Mouse (Mus musculus) ES-Bruce4 (cell line): ENCODE data around the gene Rab12.

Experiments
- CTCF ChIP-seq: IDR thresholded peaks from one replicate; pipeline ENCODE4 v1.8.1; 2011; ENCODE audit warnings: low read depth, low read length
- EP300 ChIP-seq: IDR thresholded peaks from 2 replicates; pipeline ENCODE4 v1.6.1; 2011; ENCODE audit warnings: low read depth, low read length; ENCODE audit not compliant: insufficient read depth
- POLR2A ChIP-seq: IDR thresholded peaks from one replicate; pipeline ENCODE4 v1.8.1; 2011; ENCODE audit warnings: low read length; ENCODE audit not compliant: insufficient read depth

DNA sequence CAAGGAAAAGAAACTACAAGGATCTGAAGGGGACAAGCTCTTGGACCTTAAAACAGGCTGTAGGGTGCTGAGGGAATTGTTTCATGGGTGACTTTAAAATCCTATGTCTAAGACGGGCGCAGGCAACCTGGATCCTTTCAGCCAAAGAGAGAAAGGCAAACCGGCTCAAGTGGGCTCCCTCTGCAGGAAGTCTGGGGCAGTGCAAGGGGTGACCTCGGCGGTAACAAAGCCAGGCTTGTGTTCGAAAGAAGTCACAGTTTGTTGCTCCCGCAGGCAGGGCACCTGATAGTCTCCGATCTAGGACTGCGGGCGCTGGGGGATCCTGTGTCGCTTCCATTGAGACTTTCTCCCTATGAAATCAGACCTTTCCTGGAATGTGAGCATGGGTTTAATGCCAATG, 33.8 kb downstream of the Rab12 start:
- TF ChIP-seq EP300 (peak; percentile 81), POLR2A (peak; percentile 36), CTCF (peak; percentile 75)
